Mouse (Mus musculus) limb, embryonic 14.5 days (tissue): ENCODE data around the gene Epha4. TPM values are rescaled to one million over a fixed set of nuclear protein-coding genes. Genes with fewer than 3 reads are reported as not detected.

Experiments
- ATAC-seq: fragments of 200-750 bp; cut with Nextera tagmentation; 2 replicates; pipeline ENCODE4 v1.8.0; 2017; ENCODE audit warnings: low read depth, moderate number of reproducible peaks, moderate TSS enrichment; ENCODE audit not compliant: low FRiP score
- DNase-seq: peaks from one replicate; pipeline ENCODE4 v3.0.0-alpha.2; 2015; ENCODE audit warnings: low spot score
- H3K27ac ChIP-seq: fragments of 300-500 bp; sonication (generic); replicated peaks from 2 replicates; pipeline ENCODE4 v1.5.1; 2014; ENCODE audit warnings: low read depth, mild to moderate bottlenecking, low read length, moderate library complexity, mixed read lengths
- H3K27me3 ChIP-seq: fragments of 300-500 bp; sonication (generic); 2 replicates; pipeline ENCODE4 v1.6.1; 2014; ENCODE audit warnings: low read length, mixed read lengths; ENCODE audit not compliant: control insufficient read depth, insufficient read depth
- H3K36me3 ChIP-seq: fragments of 300-500 bp; sonication (generic); 2 replicates; pipeline ENCODE4 v1.6.1; 2014; ENCODE audit warnings: mild to moderate bottlenecking, low read length, moderate library complexity, mixed read lengths; ENCODE audit not compliant: control insufficient read depth, insufficient read depth
- H3K4me1 ChIP-seq: fragments of 300-500 bp; sonication (generic); 2 replicates; pipeline ENCODE4 v1.6.1; 2014; ENCODE audit warnings: antibody characterized with exemption, low read length, mixed read lengths; ENCODE audit not compliant: control insufficient read depth, insufficient read depth
- H3K4me2 ChIP-seq: fragments of 300-500 bp; sonication (generic); replicated peaks from 2 replicates; pipeline ENCODE4 v1.6.1; 2014; ENCODE audit warnings: low read depth, mild to moderate bottlenecking, low read length, moderate library complexity; ENCODE audit not compliant: severe bottlenecking
- H3K4me3 ChIP-seq: fragments of 300-500 bp; sonication (generic); replicated peaks from 2 replicates; pipeline ENCODE4 v1.5.1; 2014; ENCODE audit warnings: low read length
- H3K9ac ChIP-seq: fragments of 300-500 bp; sonication (generic); 2 replicates; pipeline ENCODE4 v1.6.1; 2014; ENCODE audit warnings: mild to moderate bottlenecking, low read depth, low read length, moderate library complexity; ENCODE audit not compliant: severe bottlenecking
- H3K9me3 ChIP-seq: fragments of 300-500 bp; sonication (generic); 2 replicates; pipeline ENCODE4 v1.6.1; 2016; ENCODE audit warnings: low read length; ENCODE audit not compliant: control insufficient read depth
- POLR2A ChIP-seq: fragments of 200-500 bp; IDR thresholded peaks from 2 replicates; pipeline ENCODE4 v1.8.0; 2012; ENCODE audit warnings: inconsistent platforms, mild to moderate bottlenecking, moderate library complexity, borderline replicate concordance; ENCODE audit not compliant: insufficient read depth, insufficient read length; ENCODE audit errors: extremely low read depth
- WGBS: fragments of 180-500 bp; shearing (Covaris S2); extraction: QIAGEN DNeasy Blood & Tissue Kit; methylation state at CpG from one replicate; pipeline ENCODE4 v1.1.7; 2014; 5-methylcytosine and 5-hydroxymethylcytosine counted together
- polyA plus RNA-seq, 2 experiments: library from polyadenylated mRNA; depleted of rRNA in 1 of 2; stranded (reverse) in 1 of 2; unstranded in 1 of 2; fragments of >200 nt; fragmentation: Nextera tagmentation in 1 of 2; extraction: Ambion mirVana in 1 of 2; gene quantifications; 2 replicates each; pipeline versions ENCODE4 v1.2.1 to v1.2.3; 2012 to 2014

Gene Epha4
- polyA plus RNA-seq, 2 experiments: 34.5 to 53.5 TPM

GRCm38 (mm10) chr1:77377550-77377980 lies 137.3 kb downstream of the Epha4 start:
- no peak overlapping the region for H3K4me3 ChIP-seq
- DNase-seq: no peak
- 84% methylated on average over 8 of the region's 8 CpGs for WGBS
- ATAC-seq: no peak
- no peak for TF ChIP-seq POLR2A
- H3K36me3 ChIP-seq: peaks cover 68% of the 10 kb centered on the region
- H3K4me2 ChIP-seq: no peak overlapping the region
- no peak overlapping the region for H3K9ac ChIP-seq
- H3K27ac ChIP-seq: no peak overlapping the region
- no peaks in the 10 kb centered on the region for H3K9me3 ChIP-seq
- H3K4me1 ChIP-seq: no peaks in the 10 kb centered on the region
- H3K27me3 ChIP-seq: no peaks in the 10 kb centered on the region

- DNase-seq: no peak
- Histone ChIP-seq H3K9ac (no peak overlapping the region), H3K9me3 (no peaks in the 10 kb centered on the region), H3K36me3 (peaks cover 68% of the 10 kb centered on the region), H3K4me2 (no peak overlapping the region), H3K27me3 (no peaks in the 10 kb centered on the region), H3K4me1 (no peaks in the 10 kb centered on the region), H3K27ac (no peak overlapping the region), H3K4me3 (no peak overlapping the region)
- 71% methylated on average over 4 of the region's 5 CpGs for WGBS
- no peak for TF ChIP-seq POLR2A
- ATAC-seq: no peak
These were observed 140.8 kb downstream of the Epha4 start for GRCm38 (mm10) chr1:77374054-77374453.

GRCm38 (mm10) chr1:77370921-77371320 lies 144.0 kb downstream of the Epha4 start:
- H3K27me3 ChIP-seq: no peaks in the 10 kb centered on the region
- peaks cover 55% of the 10 kb centered on the region for H3K36me3 ChIP-seq
- H3K4me3 ChIP-seq: no peak overlapping the region
- no peak for TF ChIP-seq POLR2A
- WGBS: 73% methylated on average over 7 of the region's 7 CpGs
- H3K27ac ChIP-seq: no peak overlapping the region
- no peak for DNase-seq
- no peaks in the 10 kb centered on the region for H3K9me3 ChIP-seq
- no peak overlapping the region for H3K4me2 ChIP-seq
- H3K4me1 ChIP-seq: no peaks in the 10 kb centered on the region
- no peak overlapping the region for H3K9ac ChIP-seq
- no peak for ATAC-seq

- H3K9ac ChIP-seq: no peak overlapping the region
- no peak overlapping the region for H3K27ac ChIP-seq
- no peak overlapping the region for H3K4me2 ChIP-seq
- no peaks in the 10 kb centered on the region for H3K9me3 ChIP-seq
- H3K4me3 ChIP-seq: no peak overlapping the region
- no peaks in the 10 kb centered on the region for H3K27me3 ChIP-seq
- 80% methylated on average over 18 of the region's 18 CpGs for WGBS
- peaks cover 43% of the 10 kb centered on the region for H3K36me3 ChIP-seq
- ATAC-seq (no peak), DNase-seq (no peak)
- TF ChIP-seq POLR2A: no peak
- H3K4me1 ChIP-seq: no peaks in the 10 kb centered on the region
These were observed 145.5 kb downstream of the Epha4 start for GRCm38 (mm10) chr1:77369255-77369837.

- no peak for ATAC-seq
- Histone ChIP-seq H3K27ac (no peak overlapping the region), H3K4me3 (no peak overlapping the region), H3K36me3 (peaks cover 22% of the 10 kb centered on the region), H3K4me2 (no peak overlapping the region), H3K4me1 (no peaks in the 10 kb centered on the region), H3K27me3 (no peaks in the 10 kb centered on the region), H3K9me3 (no peaks in the 10 kb centered on the region), H3K9ac (no peak overlapping the region)
- DNase-seq: no peak
- no peak for TF ChIP-seq POLR2A
- WGBS: 83% methylated on average over 3 of the region's 3 CpGs
These were observed 149.0 kb downstream of the Epha4 start for GRCm38 (mm10) chr1:77365850-77366249.
